Mouse (Mus musculus) CH12.LX (cell line): ENCODE measurements at regions not wholly inside any gene's neighbourhood (a gene's known extent, or its start where the extent isn't known, plus 50 kb on each side); places are given as distances from the start of the nearest gene placed in this dataset.

ENCODE experiments used
- DNase-seq: peaks from one replicate; pipeline ENCODE4 v3.0.0-alpha.2; 2013; ENCODE audit errors: extremely low read depth
- H3K27ac ChIP-seq: 2 replicates; pipeline ENCODE4 v1.5.1; 2012; ENCODE audit warnings: low read depth, mild to moderate bottlenecking, control low read depth, moderate library complexity; ENCODE audit not compliant: insufficient read depth
- H3K27me3 ChIP-seq: replicated peaks from 2 replicates; pipeline ENCODE3; 2012; ENCODE audit warnings: inconsistent platforms
- H3K36me3 ChIP-seq, 2 experiments: replicated peaks in 1 of 2; 2 replicates each; pipeline versions ENCODE3 to v1.6.1; 2012; ENCODE audit warnings: inconsistent platforms in 1 of 2, low read length in 1 of 2, mild to moderate bottlenecking in 1 of 2, mixed read lengths in 1 of 2, moderate library complexity in 1 of 2; ENCODE audit not compliant: control insufficient read depth in 1 of 2, insufficient read depth in 1 of 2
- H3K4me1 ChIP-seq, 2 experiments: 2 replicates each; pipeline ENCODE4 v1.6.1; 2012; ENCODE audit warnings: inconsistent platforms in 1 of 2, moderate library complexity in 1 of 2; ENCODE audit not compliant: insufficient read depth in 2 of 2, control insufficient read depth in 1 of 2
- H3K4me2 ChIP-seq: 2 replicates; pipeline ENCODE4 v1.6.1; 2012; ENCODE audit warnings: low read depth, mild to moderate bottlenecking, control low read depth; ENCODE audit not compliant: poor library complexity, insufficient read depth, severe bottlenecking
- H3K4me3 ChIP-seq, 3 experiments: fragments of 150-350 bp in 1 of 3; sonication (generic) in 1 of 3; replicated peaks in 1 of 3; 2 replicates each; pipeline versions ENCODE3 to v1.5.1; 2011 to 2012; ENCODE audit warnings: low read depth in 2 of 3, low read length in 2 of 3, mild to moderate bottlenecking in 2 of 3, moderate library complexity in 2 of 3, control low read depth in 1 of 3, improper control_type of control experiment in 1 of 3, inconsistent platforms in 1 of 3, mixed read lengths in 1 of 3; ENCODE audit not compliant: poor library complexity in 1 of 3
- H3K79me2 ChIP-seq: replicated peaks from 2 replicates; pipeline ENCODE4 v1.6.1; 2012; ENCODE audit warnings: mild to moderate bottlenecking, moderate library complexity; ENCODE audit not compliant: control insufficient read depth, poor library complexity, insufficient read depth, severe bottlenecking; ENCODE audit errors: extremely low read depth
- H3K9ac ChIP-seq: 2 replicates; pipeline ENCODE4 v1.6.1; 2012; ENCODE audit warnings: low read depth, mild to moderate bottlenecking, control low read depth, moderate library complexity; ENCODE audit not compliant: insufficient read depth
- H3K9me3 ChIP-seq: replicated peaks from 2 replicates; pipeline ENCODE3; 2012; ENCODE audit warnings: low read length, inconsistent platforms, mixed read lengths
- CHD1 ChIP-seq: IDR thresholded peaks from 2 replicates; pipeline ENCODE4 v1.6.1; 2012; ENCODE audit warnings: low read depth, low read length, improper control_type of control experiment, inconsistent platforms
- CHD2 ChIP-seq: IDR thresholded peaks from 2 replicates; pipeline ENCODE4 v1.6.1; 2011; ENCODE audit warnings: low read length, improper control_type of control experiment
- CTCF ChIP-seq, 2 experiments: IDR thresholded peaks in 1 of 2; conservative IDR thresholded peaks in 1 of 2; 2 replicates each; pipeline ENCODE4 v1.5.1; 2011 to 2012; ENCODE audit warnings: low read depth in 2 of 2, low read length in 2 of 2, improper control_type of control experiment in 1 of 2, inconsistent platforms in 1 of 2, mild to moderate bottlenecking in 1 of 2, moderate library complexity in 1 of 2
- E2F4 ChIP-seq: IDR thresholded peaks from 2 replicates; pipeline ENCODE4 v1.6.1; 2011; ENCODE audit warnings: low read depth, low read length, improper control_type of control experiment; ENCODE audit not compliant: insufficient replicate concordance
- ELF1 ChIP-seq: IDR thresholded peaks from 2 replicates; pipeline ENCODE4 v1.6.1; 2014; ENCODE audit warnings: low read depth, mild to moderate bottlenecking, inconsistent platforms, low read length, improper control_type of control experiment
- ETS1 ChIP-seq: conservative IDR thresholded peaks from 2 replicates; pipeline ENCODE4 v1.6.1; 2012; ENCODE audit warnings: low read depth, mild to moderate bottlenecking, inconsistent platforms, low read length, improper control_type of control experiment, moderate library complexity
- HCFC1 ChIP-seq: IDR thresholded peaks from 2 replicates; pipeline ENCODE4 v1.6.1; 2012; ENCODE audit warnings: low read depth, mild to moderate bottlenecking, inconsistent platforms, low read length, improper control_type of control experiment
- IRF4 ChIP-seq: IDR thresholded peaks from 2 replicates; pipeline ENCODE4 v1.6.1; 2014; ENCODE audit warnings: low read depth, mild to moderate bottlenecking, inconsistent platforms, low read length, improper control_type of control experiment
- MAX ChIP-seq: IDR thresholded peaks from 2 replicates; pipeline ENCODE4 v1.6.1; 2011; ENCODE audit warnings: low read length, improper control_type of control experiment
- MAZ ChIP-seq: IDR thresholded peaks from 2 replicates; pipeline ENCODE4 v1.6.1; 2012; ENCODE audit warnings: low read depth, mild to moderate bottlenecking, inconsistent platforms, low read length, improper control_type of control experiment, moderate library complexity
- MEF2A ChIP-seq: IDR thresholded peaks from 2 replicates; pipeline ENCODE4 v1.6.1; 2014; ENCODE audit warnings: low read depth, mild to moderate bottlenecking, inconsistent platforms, low read length, improper control_type of control experiment, borderline replicate concordance
- MXI1 ChIP-seq: IDR thresholded peaks from 2 replicates; pipeline ENCODE4 v1.6.1; 2011; ENCODE audit warnings: mild to moderate bottlenecking, low read depth, low read length, improper control_type of control experiment
- NRF1 ChIP-seq: IDR thresholded peaks from 2 replicates; pipeline ENCODE4 v1.6.1; 2014; ENCODE audit warnings: low read depth, mild to moderate bottlenecking, inconsistent platforms, low read length, improper control_type of control experiment, moderate library complexity
- PAX5 ChIP-seq: IDR thresholded peaks from 2 replicates; pipeline ENCODE4 v1.6.1; 2012; ENCODE audit warnings: low read length, inconsistent platforms, mixed read lengths
- POLR2A ChIP-seq: IDR thresholded peaks from 2 replicates; pipeline ENCODE4 v1.6.1; 2011; ENCODE audit warnings: low read depth, mild to moderate bottlenecking, improper control_type of control experiment, low read length
- POLR2AphosphoS2 ChIP-seq: IDR thresholded peaks from 2 replicates; pipeline ENCODE4 v1.6.1; 2011; ENCODE audit warnings: low read depth, low read length, improper control_type of control experiment
- RCOR1 ChIP-seq: conservative IDR thresholded peaks from 2 replicates; pipeline ENCODE4 v1.6.1; 2012; ENCODE audit warnings: low read depth, mild to moderate bottlenecking, inconsistent platforms, low read length, improper control_type of control experiment
- SMC3 ChIP-seq: IDR thresholded peaks from 2 replicates; pipeline ENCODE4 v1.6.1; 2011; ENCODE audit warnings: low read depth, low read length, improper control_type of control experiment
- UBTF ChIP-seq: IDR thresholded peaks from 2 replicates; pipeline ENCODE4 v1.6.1; 2012; ENCODE audit warnings: low read depth, mild to moderate bottlenecking, inconsistent platforms, low read length, improper control_type of control experiment, moderate library complexity
- USF2 ChIP-seq: conservative IDR thresholded peaks from 2 replicates; pipeline ENCODE4 v1.6.1; 2011; ENCODE audit warnings: low read depth, low read length, improper control_type of control experiment
- ZC3H11A ChIP-seq: IDR thresholded peaks from 2 replicates; pipeline ENCODE4 v1.6.1; 2012; ENCODE audit warnings: low read depth, mild to moderate bottlenecking, inconsistent platforms, low read length, improper control_type of control experiment
- ZKSCAN1 ChIP-seq: IDR thresholded peaks from 2 replicates; pipeline ENCODE4 v1.6.1; 2012; ENCODE audit warnings: low read depth, inconsistent platforms, low read length, improper control_type of control experiment, borderline replicate concordance
- ZMIZ1 ChIP-seq: IDR thresholded peaks from 2 replicates; pipeline ENCODE4 v1.6.1; 2012; ENCODE audit warnings: low read depth, mild to moderate bottlenecking, inconsistent platforms, low read length, improper control_type of control experiment
- ZNF384 ChIP-seq: IDR thresholded peaks from 2 replicates; pipeline ENCODE4 v1.6.1; 2012; ENCODE audit warnings: low read depth, low read length, improper control_type of control experiment, inconsistent platforms
- dilution Hi-C: fragments of 300-500 bp; cut with MboI; formaldehyde crosslinking; loops from 2 replicates; pipeline ENCODE4 v1.14.3; 2020; ENCODE audit warnings: low sequenced_read_pairs; ENCODE audit not compliant: extremely low pct_unique_long_range_greater_than_20kb, extremely low pct_ligation_motif_present
- in situ Hi-C: fragments of 300-500 bp; cut with MboI; formaldehyde crosslinking; loops from 3 replicates; pipeline ENCODE4 v1.14.3; 2019; ENCODE audit warnings: low sequenced_read_pairs, low pct_ligation_motif_present, low pct_unique_long_range_greater_than_20kb, mixed read lengths

- no peak for TF ChIP-seq ZKSCAN1
- no peak for TF ChIP-seq IRF4
- TF ChIP-seq E2F4, result no peak
- no peak for TF ChIP-seq MAZ
- TF ChIP-seq CTCF (conservative IDR thresholded peaks at IDR 0.05 in 1 of 2, IDR thresholded peaks at IDR 0.05 in 1 of 2; ENCODE audit: low read depth in 2 of 2, low read length in 2 of 2), result no peak
- no peak for TF ChIP-seq ETS1
- TF ChIP-seq MXI1, result no peak
- TF ChIP-seq HCFC1, result no peak
- no peak for TF ChIP-seq POLR2A
- TF ChIP-seq ZC3H11A, result no peak
- no peak for TF ChIP-seq RCOR1
- TF ChIP-seq, all 38 proteins: peak for 0
- H3K9ac ChIP-seq, result no peak overlapping the region
- peaks cover 8 to 15% of the 10 kb centered on the region in 2 experiments for H3K4me1 ChIP-seq
- H3K27me3 ChIP-seq, result no peaks in the 10 kb centered on the region
- H3K4me3 ChIP-seq, result no peak overlapping the region
- H3K9me3 ChIP-seq, result no peaks in the 10 kb centered on the region
- in situ Hi-C loops (no loop called here), dilution Hi-C loops (no loop called here)
- no peaks in the 10 kb centered on the region for H3K79me2 ChIP-seq
- H3K4me2 ChIP-seq, result no peak overlapping the region
- no peak overlapping the region for H3K27ac ChIP-seq
- no peaks in the 10 kb centered on the region for H3K36me3 ChIP-seq
- no peak for DNase-seq
These were observed 98.6 kb upstream of the E030018B13Rik start for GRCm38 (mm10) chr7:63818105-63818504.

- no peaks in the 10 kb centered on the region for H3K9me3 ChIP-seq
- no peaks in the 10 kb centered on the region for H3K27me3 ChIP-seq
- in situ Hi-C loops (no loop called here), dilution Hi-C loops (no loop called here)
- H3K27ac ChIP-seq, result no peak overlapping the region
- no peaks in the 10 kb centered on the region for H3K79me2 ChIP-seq
- H3K4me1 ChIP-seq, result peaks cover 8 to 15% of the 10 kb centered on the region in 2 experiments
- DNase-seq, result no peak
- H3K4me3 ChIP-seq, result no peak overlapping the region
- no peaks in the 10 kb centered on the region for H3K36me3 ChIP-seq
- H3K9ac ChIP-seq, result no peak overlapping the region
- no peak overlapping the region for H3K4me2 ChIP-seq
- TF ChIP-seq ZNF384 (no peak), POLR2AphosphoS2 (no peak), ZKSCAN1 (no peak), NRF1 (no peak), CHD1 (no peak), PAX5 (no peak), CHD2 (no peak), ELF1 (no peak), ZC3H11A (no peak), ZMIZ1 (no peak), CTCF (conservative IDR thresholded peaks at IDR 0.05 in 1 of 2, IDR thresholded peaks at IDR 0.05 in 1 of 2; ENCODE audit: low read depth in 2 of 2, low read length in 2 of 2) (no peak), SMC3 (no peak), UBTF (no peak), MXI1 (no peak), USF2 (no peak), MAX (no peak), POLR2A (no peak), MEF2A (no peak)
These were observed 96.4 kb upstream of the E030018B13Rik start for GRCm38 (mm10) chr7:63820286-63820685.
